Mouse (Mus musculus): ENCODE results near the gene Saxo1.

Gene Saxo1

GRCm38 (mm10) chr4:86416401-86417025, 141.6 kb downstream of the Saxo1 start:
- DNase-seq: no peak

GRCm38 (mm10) chr4:86413388-86413787, 144.7 kb downstream of the Saxo1 start:
- no peak for DNase-seq

- no peak for DNase-seq
Measured at GRCm38 (mm10) chr4:86410946-86411345, 147.2 kb downstream of the Saxo1 start.

DNA sequence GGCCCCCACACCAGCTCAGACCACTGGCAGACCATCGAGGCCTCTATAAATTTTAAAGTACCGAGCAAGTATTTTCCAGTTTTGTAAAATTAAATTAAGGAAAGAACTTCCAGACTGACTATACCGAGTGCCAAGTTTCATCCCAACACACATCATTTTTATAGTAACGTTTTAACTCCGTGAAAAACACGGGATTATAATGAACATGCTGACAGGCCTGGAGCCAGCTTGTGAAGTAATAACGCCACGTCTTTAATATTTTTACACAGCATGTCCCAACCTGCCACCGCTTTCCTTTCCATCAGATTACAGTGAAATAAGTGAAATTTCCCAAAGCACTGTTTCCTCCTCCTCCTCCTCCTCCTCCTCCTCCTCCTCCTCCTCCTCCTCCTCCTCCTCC, 149.7 kb downstream of the Saxo1 start:
- DNase-seq: no peak

- no peak for DNase-seq
Measured at GRCm38 (mm10) chr4:86407200-86407527, 151.0 kb downstream of the Saxo1 start.

- no peak for DNase-seq
Measured at GRCm38 (mm10) chr4:86406501-86407199, 151.5 kb downstream of the Saxo1 start.

- no peak for DNase-seq
Measured at GRCm38 (mm10) chr4:86401116-86401515, 157.0 kb downstream of the Saxo1 start.

DNA sequence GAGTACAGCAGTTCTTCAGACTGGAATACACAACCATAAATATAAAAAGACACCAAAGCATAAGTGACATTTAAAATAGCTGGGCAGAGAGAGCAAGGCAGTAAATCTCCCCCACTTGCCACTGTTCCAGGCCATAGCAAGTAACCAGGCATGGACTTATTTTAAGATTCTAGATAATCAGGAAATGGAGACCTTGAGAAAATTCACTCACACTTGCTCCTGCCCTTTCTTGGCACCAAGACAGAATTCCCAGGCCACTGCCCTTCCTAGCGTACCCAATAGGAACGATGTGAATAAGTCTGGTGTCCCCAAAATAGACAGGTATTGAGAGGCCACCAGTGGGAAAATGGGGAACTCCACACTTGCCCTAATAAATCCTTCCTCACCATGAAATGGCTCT, 160.7 kb downstream of the Saxo1 start:
- DNase-seq: no peak

- no peak for DNase-seq
Measured at GRCm38 (mm10) chr4:86396672-86397288, 161.3 kb downstream of the Saxo1 start.

DNA sequence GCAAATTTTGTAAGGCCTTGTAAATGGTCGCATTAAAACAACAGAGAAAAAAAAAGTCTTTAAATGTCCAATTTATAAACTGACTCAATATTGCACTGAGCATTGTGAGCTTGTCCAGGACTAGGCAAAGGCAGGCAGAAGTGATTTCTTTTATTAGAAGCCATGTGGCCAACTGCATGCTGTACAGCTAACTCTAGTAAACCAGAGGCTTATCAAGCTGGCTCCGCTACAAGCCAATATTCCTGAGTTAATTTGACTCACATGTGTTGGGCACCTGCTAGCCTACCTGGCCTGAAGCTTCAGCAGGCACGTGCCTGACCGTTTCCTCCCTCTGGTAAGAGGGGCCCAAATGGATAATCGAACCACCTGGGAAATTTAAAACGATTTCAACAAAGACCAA, 162.5 kb downstream of the Saxo1 start:
- no peak for DNase-seq

Measured in spleen, adult 18-20 months (tissue).